Mouse (Mus musculus) frontal cortex, adult 2 months (tissue): ENCODE data around the gene Mrgbp. TPM values are rescaled to one million over a fixed set of nuclear protein-coding genes. Genes with fewer than 3 reads are reported as not detected.

ENCODE experiments used
- DNase-seq, 2 experiments: peaks; one replicate each; pipeline ENCODE4 v3.0.0; 2022; ENCODE audit warnings: low spot score in 1 of 2; ENCODE audit errors: extremely low spot score in 1 of 2
- polyA plus RNA-seq: library from polyadenylated mRNA; depleted of rRNA; stranded (reverse); fragments of >200 nt; gene quantifications from 2 replicates; pipeline ENCODE4 v1.2.3, GENCODE M21; 2012; rRNA removed

Gene Mrgbp
- 30.8 and 34.7 TPM in 2 replicates for polyA plus RNA-seq

DNA sequence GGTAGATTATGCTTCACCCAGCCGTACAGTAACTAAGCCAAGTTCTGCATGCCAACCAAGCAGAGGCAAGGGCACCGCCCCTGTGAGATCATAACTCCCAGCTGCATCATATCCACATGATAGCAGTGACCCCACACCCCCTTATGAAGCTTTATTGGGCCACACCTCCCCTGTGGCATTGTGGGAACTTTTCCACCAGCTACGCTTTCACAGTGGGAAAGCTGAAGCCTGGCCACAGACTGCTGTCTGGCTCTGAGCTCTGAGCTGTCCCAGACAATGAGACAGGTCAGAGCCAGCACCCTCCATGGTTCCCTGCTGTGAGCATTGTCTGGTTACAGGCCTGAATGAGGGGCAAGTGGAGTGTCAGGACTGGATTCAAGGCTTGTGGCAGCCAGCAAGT lies at the start of gene Mrgbp:
Gene Mrgbp, plus strand, starts transcription at position 303 of the 400 bp plus-strand sequence.
- DNase-seq: no peak

DNA sequence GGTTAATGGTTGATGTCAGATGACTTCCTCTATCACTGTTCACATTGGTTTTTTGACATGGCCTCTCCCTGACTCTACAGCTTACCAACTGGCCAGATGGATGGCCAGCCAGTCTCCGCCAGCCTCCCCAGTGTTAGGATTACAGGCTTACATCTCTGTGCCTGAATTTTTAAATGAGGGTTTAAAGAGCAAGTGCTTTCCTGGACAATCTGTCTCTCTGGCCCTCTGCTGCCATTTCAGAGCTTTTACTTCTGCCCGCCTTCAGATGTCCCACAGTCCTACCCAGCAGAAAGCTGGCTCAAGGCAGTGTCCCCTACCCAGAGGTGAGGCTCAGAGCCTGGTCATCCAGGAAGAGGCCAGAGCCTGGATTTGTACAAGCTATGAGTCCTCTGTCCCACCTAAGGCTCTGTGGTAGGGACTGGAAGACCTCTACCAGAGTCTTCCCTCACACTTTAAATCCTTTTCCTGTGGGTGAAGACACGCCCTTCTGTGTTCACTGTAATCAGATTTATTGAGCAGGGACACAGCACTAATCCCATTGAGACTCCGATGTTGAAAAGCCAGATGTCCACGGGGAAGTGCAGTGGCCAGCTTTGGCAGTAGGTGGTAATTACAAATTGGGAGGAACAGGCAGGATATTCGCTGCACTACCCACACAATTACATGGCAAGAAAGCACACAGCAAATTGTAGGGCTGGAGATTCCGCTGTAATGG lies 49.3 kb upstream of the Mrgbp start:
- DNase-seq: no peak

DNA sequence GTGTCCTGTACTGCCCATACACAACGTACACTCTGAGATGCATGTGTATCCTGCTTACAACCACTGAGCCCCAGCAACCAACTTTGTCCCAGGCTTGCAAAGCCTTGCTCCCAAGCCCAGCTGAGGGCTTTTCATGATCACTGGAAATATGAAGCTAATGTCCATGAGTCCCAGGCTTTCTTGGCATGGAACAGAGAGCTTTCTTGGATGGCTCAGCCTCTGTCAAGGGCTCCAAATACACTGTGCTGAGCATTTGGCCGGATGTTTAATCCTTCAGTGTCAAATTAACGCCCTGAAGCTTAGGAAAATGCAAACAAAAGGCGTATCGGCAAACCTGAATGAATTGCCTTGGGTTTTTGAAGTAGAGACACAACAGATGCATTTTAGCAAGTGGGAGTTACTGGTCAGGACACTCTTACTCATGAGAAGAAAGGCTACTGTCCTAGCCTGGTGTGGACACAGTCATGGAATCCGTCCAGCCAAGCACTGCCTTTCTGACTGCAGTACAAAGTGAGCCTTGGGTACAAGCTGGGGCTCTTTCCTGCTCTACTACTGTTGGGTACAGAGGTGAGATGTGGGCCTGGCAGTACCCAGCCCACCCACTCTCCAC lies 48.6 kb upstream of the Mrgbp start:
- no peak for DNase-seq

DNA sequence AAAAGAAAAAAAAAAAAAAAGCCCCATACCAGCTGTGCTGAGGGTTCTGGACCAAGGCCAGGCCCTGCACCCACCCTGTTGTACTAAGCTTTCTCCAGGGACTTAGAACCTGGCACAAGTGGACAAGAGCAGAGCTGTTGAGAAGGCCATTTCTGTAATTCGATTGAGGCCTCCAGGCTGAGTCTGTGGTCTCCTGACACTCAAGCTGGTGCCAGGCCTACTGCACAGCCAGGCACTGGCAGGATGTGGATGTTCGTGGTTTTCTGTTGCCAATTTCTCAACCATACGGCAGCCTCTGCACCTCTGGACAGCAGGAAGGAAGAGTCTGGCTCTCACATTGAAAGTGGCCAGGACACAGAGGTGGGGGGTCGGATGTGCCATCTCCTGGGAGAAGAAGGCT lies 47.9 kb upstream of the Mrgbp start:
- no peak for DNase-seq

DNA sequence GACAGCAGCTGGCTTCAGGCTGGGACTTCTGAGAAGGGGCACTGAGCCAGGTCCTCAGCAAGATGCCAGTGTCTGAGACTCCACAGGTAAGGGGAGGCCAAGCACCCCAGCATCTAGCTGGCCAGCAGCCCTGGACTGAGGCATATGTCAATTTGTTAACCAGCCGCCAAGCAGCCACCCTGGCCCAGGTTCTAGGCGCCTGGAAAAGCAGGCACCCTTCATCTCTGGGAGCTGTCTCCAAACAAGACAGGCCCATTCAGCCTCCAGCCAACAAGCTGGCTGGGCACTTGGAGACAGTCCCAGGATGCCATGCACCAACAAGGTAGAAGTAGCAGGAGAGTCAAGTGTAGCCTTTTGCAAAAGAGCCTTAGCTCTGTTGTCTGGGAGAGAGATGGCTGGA lies 37.4 kb upstream of the Mrgbp start:
- no peak for DNase-seq

DNA sequence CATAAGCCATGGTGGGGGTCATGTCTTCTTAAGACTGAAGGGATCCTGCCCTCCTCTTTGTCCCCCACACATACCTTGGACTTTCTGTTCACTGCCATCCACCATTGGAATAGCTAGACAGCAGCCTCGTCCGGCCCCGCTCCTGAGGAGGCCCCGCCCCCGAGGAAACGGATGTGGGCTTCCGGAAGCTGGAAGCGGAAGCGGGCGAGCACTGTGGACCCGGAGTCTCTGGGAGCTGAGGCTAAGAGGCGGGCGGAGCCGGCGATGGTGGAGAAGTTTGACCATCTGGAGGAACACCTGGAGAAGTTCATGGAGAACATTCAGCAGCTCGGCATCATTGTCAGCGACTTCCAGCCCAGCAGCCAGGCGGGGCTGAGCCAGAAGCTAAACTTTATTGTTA lies 36.1 kb upstream of the Mrgbp start:
- no peak for DNase-seq

DNA sequence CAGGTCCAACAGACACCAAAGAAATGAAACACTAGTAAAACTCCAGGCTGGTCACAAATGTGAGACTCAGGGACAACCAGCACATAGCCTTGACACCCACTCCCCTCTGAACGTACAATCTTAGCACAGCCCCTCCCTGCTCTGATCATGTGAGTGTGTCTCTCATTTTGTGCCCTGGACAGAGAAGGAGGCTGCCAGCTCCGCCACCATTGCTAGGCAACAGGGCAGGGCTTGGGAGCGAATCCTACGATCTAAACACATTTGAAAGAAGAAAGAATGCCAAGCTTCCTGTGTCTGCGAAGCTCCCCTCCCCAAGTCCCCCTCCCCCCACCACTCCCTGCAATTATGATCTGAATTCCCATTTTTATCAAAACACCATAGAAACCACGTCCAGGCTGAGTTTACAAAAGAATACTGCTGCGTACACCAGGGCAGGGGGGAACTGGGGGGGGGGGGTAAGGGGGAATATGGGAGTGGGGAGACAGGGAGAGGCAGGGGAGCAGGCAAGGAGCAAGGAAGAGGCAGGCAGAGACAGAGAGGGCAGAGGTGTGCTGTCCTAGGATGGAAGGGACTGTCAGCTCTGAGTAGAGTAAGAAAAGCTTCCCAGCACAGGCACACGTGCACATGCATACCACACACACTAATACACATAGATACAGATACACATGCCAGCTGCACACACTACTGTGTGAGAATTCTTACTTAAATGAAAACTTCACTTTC lies 33.6 kb upstream of the Mrgbp start:
- peak in 1 of 2 experiments; percentile 30 for DNase-seq

DNA sequence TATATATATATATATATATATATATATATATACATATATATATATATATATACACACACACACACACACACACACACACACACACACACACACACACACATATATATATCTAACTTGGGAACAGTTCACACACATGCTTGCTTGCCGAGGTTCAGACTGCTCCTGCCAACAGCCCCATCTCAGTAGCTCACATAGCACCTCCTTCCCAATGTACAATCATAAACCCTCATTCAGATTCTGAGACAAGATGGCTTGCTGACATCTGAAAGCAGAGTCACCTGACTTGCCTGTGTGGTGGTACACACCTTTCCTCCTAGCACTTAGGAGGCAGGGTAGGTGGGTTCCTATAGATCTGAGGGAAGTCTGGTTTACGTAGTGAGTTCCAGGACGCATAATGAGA lies 28.8 kb upstream of the Mrgbp start:
- DNase-seq: no peak

DNA sequence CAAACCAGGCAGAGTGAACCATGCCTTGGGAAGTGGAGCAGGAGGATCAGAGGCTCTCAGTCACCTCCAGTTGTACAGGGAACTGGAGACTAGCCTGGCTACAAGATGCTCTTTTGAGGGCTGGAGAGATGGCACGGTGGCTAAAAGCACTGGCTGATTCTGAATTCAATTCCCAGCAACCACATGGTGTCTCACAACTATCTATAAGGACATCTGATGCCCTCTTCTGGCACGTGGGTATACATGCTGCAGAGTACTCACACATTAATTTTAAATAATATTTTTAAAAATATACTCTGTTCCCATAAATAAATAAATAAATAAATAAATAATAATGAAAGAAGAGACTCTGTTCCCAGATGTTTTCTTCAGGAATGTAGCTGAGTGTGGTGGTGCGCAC lies 25.9 kb upstream of the Mrgbp start:
- peak in 1 of 2 experiments; percentile 21 for DNase-seq

DNA sequence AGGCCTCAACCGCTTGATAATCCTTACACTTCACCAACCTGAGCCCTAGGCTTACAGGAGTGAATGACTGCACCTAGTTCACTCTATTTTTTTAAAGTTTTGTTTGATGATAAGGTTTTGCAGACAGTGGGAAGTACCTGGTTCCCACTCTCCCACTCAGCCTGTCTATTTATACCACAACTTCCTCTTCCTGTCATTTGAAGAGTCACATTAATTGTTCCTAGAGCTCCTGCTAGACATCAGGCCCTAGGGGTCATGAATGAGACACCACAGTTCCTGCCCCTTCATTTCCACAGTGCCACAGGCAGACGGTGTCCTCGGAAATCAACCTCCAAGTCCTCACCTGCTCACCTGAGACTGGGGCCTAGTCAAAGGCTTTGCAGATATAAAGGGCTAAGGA lies 24.6 kb upstream of the Mrgbp start:
- no peak for DNase-seq

DNA sequence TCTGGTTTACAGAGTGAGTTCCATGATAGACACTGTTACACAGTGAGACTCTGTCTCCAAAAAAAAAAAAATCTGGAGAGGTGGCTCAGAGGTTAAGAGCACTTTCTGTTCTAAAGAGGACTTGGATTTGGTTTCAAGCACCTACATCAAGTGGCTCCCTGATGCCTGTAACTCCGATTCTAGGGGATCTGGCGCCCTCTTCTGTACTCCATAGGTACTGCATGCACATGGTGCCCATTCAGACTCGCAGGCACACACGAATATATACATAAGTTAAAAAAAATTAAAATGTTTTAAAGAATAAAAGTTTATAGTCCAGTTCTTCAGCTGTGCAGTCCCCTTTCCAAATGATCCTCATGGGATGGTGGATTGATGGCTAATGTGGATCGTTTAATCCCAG lies 20.9 kb upstream of the Mrgbp start:
- DNase-seq: no peak

DNA sequence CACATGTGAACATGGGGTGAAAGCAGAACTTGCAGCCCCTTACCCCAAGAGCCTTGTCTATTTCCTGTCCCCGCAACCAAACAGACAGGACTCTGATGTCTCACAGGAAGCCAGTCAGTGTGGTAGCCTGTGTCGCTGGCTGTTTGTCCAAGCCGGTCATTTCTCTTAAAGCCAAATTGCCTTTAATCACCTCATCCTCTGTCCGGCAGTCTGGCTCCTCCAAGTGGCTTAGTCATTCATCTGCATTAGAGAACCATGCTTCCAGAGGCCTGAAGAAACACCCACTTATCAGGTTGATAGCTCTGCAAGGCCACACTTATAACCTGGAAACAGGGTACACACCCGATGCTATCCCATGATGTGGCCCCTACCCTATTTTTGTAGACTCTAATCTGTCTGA lies 19.0 kb upstream of the Mrgbp start:
- DNase-seq: no peak

DNA sequence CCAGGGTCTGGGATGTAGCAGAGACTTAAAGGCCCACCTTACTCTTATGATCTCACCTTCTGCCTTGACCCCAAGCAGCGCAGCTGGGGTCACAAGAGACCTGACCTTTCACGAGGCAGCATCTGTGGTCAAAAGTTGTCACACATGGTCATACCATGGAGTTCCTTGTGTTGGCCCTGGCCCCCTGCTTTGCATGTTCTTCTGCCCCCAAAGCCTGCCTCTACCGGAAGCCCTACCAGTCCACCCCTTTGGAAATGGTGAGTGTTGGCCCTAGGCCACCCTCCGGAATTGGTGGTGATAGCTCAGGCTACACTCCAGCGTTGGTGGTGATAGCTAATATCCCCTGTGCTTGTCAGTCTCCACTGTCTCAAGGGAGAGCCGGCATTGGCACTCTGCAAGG lies 17.8 kb upstream of the Mrgbp start:
- DNase-seq: no peak

DNA sequence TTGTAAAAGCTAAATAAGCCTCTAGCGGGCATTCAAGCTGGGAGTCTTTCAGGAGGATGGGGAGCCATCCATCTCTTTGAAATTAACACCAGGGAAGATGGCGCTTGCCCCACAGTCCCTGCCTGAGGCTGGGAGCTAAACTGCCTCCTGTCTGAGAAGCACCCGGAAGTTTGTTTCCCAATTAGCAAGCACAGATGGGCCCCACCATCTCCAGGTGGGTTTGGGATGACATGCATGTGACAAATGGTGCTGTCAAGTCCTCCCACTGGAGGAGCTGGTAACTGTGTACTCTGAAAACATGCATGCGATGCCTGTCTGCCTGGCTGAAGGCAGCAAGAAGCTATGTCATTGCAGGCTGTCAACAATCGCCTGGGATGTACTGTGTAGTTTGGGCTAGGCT lies 17.3 kb upstream of the Mrgbp start:
- DNase-seq: no peak

DNA sequence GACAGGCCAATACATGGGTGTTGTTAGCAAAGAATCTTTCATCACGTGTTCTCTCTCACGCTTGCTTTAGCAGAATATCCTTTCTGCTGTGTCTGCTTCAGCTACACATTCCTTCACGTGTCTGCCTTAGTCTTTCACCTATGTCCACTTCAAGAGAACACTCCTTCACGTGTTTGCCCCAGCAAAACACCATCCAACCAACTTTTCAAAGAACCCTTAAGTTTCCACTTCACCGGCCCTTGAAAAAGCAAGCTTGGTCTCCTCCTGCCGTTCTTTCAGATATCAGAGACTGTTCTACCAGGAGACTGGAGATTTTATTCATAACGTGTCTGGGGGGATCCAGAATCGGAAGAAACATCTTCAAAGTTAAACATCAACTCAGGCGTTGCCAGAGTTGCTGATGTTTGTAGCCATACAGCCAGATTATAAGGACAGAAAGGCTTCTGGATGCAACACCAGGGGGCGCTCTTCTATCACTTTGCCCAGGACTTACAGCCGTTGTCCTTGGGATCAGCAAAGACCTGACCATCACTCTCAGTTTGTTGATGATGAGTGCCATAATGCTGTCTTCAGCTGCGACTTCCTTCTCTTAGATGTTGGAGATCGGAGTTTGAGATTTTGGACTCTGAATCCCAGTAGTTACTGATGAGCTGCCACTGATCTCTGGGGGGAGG lies 14.7 kb upstream of the Mrgbp start:
- no peak for DNase-seq

DNA sequence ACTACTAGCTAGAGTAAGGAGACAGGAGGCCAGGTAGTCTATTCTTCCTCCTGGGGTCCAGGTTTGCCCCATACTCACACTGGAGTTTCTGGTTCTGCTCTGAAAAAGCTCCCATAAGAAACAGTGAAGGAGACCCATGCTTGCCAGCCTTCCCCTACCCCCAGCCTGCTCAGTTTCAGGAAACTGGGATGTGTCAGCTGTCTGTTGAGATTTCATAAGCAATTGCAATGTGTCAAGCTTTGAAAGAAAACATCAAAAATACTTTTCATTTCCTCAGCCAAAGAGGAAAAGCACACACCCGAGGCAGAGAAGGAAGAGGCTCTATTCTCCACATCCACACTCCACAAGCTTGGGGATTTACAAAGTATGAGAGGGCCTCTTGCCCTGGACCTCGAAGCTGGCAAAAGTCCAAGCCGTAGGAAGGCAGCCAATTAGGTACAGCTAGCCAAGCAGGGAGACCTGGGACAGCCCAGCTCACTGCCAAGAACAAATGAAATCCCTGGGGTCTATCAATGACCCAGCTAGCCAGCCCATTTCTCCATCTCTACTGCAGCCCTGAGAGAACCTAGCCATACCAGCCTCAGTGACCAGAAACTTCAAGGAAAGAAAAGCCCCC lies 12.0 kb upstream of the Mrgbp start:
- DNase-seq: peak in 1 of 2 experiments; percentile 16

DNA sequence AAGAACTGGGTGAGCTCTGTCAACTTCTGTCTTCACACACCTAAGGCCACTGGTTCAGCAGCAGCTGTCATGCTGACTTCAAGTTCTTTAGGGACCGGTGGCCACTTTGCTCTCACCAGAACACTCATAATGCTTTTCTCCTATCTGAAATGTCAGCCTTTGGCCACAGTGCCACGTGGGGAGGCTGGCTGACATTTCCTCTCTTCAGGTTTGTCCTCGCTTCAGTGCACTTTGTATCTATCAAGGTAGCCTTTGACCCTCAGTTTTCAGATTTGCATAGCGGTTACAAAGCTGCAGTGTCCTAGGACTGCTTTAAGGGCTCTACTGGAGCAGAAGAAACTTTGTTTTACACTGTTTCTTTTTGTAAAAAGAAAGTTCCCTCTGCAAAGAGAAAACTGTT lies 4.6 kb upstream of the Mrgbp start:
- no peak for DNase-seq

DNA sequence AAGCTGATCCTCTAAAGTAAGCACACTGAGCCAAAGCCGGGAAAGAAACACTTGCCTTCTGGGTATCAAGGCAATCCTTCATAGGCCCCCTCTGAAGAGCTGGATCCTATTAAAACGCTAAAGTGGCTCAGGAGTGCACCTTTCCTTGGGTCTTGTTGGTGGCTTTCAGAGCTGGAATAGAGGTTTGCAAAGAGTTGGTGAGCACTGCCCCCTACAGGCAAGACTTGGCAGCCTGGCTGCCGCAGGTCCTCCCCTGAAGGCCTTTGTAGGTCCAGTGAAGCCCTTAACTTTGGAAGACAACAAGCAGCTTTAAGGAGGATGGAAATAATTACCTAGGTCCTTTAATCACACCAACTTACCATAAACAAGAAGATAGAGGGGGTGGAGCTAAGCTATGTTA lies 2.4 kb upstream of the Mrgbp start:
- peak in 1 of 2 experiments; percentile 86 for DNase-seq

DNA sequence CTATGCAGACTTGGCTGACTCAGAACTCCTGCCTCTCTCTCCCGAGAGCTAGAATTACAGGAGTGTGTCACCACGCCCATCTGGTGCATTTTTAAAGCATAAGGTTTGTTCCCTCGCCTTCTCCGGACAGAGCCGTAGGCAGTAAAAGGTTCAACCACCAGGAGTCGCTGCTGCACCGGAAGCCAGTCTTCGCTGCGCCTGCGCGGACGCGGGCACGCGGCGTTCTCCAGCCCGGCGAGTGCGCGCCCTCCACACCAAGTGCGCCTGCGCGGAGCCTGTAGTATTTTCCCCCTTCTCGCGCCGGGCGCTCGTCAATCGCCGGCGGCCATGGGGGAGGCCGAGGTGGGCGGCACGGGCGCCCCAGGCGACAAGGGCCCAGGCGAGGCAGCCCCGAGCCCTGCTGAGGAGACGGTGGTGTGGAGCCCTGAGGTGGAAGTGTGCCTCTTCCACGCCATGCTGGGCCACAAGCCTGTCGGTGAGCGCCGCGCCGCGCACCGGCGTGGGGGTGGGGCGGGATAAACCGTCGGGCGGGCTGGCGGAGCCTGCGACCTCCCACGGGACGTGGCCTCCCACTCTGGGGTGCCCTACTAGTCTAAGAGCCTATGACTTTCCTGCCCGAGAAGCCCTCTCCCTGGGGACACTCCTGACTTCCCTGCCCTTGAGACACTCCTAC lies 1.5 kb downstream of the Mrgbp start:
- peak; percentile 90 to 99 for DNase-seq

DNA sequence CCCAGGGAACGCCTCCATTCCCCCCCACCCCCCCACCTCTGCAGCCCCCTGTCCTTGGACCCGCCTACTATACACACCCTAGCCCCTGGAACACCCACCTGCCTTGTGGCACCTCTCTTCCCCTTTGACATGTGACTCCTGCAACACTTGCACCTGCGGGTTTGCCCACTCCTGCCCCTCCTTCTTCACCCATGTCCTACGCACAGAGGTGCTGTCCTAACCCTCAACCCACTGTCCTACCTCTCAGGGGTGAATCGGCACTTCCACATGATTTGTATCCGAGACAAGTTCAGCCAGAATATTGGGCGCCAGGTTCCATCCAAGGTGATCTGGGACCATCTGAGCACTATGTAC lies 2.0 kb downstream of the Mrgbp start:
- no peak for DNase-seq
